Mouse (Mus musculus) heart, adult 9 months (tissue): ENCODE results near the gene R3hdm4.
A peak's percentile ranks its signal among the peaks of the same experiment; 100 is the strongest.
"Not testable (repeated sequence)": the region's sequence is repeated elsewhere in the genome, so short reads cannot be mapped to it uniquely, and the experiment has no call there.

Source experiments
- DNase-seq, 2 experiments: peaks; one replicate each; pipeline ENCODE4 v3.0.0; 2022; ENCODE audit warnings: low spot score in 2 of 2

The R3hdm4 gene

GRCm38 (mm10) chr10:79897316-79898245, 23.4 kb downstream of the R3hdm4 start:
- DNase-seq: no peak

GRCm38 (mm10) chr10:79896814-79897213, 24.2 kb downstream of the R3hdm4 start:
- no peak for DNase-seq

DNA sequence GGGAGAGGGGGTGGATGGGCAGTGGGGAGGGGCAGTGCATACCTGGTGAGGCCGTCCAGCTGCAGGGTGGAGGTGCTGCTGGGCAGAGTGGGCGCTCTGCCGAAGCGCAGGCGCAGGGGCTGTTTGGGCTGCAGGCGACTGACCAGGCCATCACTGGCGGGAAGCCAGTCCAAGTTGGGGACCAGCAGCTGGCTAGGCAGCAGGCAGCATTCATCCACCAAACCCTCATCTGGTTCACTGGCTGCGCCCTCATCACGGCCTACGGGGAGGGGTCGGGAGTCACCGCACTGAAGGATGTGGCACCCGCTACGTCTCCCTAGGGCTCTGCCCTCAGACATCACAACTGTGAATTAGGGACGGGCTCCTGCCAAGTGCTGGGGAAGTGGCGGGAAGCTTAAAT, 24.7 kb downstream of the R3hdm4 start:
- no peak for DNase-seq

- DNase-seq: peak; percentile 49 to 68
These were observed 28.4 kb downstream of the R3hdm4 start for GRCm38 (mm10) chr10:79892451-79893118.

GRCm38 (mm10) chr10:79890670-79891069, 30.3 kb downstream of the R3hdm4 start, which contains the start of gene Cfd:
Cfd (plus strand) TSS chr10:79890853.
- DNase-seq: no peak

- no peak for DNase-seq
These were observed 31.6 kb downstream of the R3hdm4 start for GRCm38 (mm10) chr10:79889386-79889785.

GRCm38 (mm10) chr10:79886611-79887010, 34.4 kb downstream of the R3hdm4 start:
- DNase-seq: no peak

DNA sequence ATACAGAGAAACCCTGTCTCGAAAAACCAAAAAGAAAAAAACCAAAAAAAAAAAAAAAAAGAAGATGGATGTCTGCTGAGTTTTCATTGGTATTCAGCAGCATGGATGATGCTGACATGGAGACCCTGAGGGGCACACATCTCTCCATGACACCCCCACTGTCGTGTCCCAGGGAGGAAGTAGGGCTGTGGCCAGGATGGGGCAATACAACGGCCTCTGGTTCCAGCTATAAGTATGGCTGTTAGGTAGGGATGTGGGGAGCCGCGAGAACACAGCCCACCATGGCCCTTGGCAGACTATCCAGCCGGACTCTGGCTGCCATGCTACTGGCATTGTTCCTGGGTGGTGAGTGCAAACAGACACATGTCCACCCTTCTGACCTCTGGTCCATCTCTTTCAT, 35.0 kb downstream of the R3hdm4 start, which contains the start of gene Elane:
Gene Elane (plus strand): TSS at position 194 of the 400 bp plus-strand sequence.
- no peak for DNase-seq

DNA sequence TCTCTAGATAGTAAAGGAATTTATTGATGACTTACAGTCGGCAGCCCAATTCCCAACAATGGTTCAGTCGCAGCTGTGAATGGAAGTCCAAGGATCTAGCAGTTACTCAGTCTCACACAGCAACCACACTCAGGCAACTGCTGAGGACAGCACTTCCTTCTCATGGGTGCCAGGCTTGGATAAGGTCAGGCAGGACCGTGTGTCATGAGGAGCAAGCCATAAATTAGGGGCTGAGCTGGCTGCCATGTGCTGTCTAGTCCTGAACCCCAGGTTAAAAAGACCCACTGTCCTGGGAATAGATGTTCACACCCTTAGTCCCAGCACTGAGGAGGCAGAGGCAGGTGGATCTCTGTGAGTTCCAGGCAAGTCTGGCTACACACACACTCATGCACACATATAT, 36.1 kb downstream of the R3hdm4 start:
- not testable (repeated sequence) for DNase-seq

DNA sequence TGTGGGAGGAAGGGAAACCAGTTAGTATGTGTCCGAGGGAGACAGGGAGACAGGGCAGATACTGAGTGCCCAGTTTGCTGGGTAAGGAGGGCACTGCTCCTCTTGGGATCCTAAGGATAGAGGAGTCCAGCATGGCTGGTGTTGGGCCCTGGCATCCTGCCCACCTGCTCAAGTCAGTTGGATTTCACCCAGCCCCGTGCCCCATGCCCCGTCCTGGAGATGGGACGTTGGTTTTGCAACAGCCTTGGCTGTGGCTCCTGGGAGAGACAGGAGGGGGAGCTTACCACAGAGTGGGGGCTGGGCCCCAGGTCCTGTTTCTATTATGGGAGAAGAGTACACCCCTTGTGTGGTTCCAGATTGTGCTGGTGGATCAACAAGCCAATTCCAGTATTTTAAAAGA, 36.6 kb downstream of the R3hdm4 start:
- DNase-seq: peak; percentile 49 to 77

- peak; percentile 47 to 77 for DNase-seq
These were observed 37.5 kb downstream of the R3hdm4 start for GRCm38 (mm10) chr10:79883297-79884084.

DNA sequence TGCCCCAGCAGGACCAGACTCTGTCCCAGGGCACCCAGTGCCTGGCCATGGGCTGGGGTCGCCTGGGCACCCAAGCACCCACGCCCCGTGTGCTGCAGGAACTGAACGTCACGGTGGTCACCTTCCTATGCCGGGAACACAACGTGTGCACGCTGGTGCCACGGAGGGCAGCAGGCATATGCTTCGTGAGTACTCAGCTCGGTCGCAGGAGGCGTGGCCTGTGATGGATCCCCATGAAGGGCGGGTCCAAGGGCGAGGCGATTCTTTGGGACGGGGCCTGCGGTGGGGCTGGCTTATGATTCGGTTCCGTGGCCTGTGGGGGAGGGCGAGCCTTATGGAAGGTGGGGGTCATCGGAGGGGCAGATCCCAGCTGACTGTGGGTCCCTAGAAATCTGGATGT, 39.0 kb downstream of the R3hdm4 start:
- no peak for DNase-seq

GRCm38 (mm10) chr10:79880721-79881120, 40.3 kb downstream of the R3hdm4 start:
- no peak for DNase-seq

DNA sequence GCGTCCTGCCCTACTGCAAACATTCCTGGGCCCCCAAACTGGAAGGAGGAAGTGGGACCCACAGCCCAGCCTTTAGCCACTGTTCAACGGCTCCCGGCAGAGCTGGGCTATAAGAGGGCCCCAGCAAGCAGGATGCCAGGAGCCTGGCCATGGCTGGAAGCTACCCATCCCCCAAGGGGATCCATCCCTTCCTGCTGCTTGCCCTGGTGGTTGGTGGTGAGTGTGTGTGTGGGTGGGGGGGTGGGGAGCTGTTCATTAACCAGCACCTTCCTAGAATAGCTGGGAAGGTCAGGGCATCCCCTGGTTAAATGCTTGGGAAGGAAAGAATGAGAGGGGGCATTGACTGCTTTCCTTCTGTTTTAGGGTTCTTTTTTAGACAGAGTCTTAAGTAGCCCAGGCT, 41.5 kb downstream of the R3hdm4 start:
- no peak for DNase-seq

GRCm38 (mm10) chr10:79877757-79878156, 43.3 kb downstream of the R3hdm4 start:
- peak; percentile 73 to 75 for DNase-seq

DNA sequence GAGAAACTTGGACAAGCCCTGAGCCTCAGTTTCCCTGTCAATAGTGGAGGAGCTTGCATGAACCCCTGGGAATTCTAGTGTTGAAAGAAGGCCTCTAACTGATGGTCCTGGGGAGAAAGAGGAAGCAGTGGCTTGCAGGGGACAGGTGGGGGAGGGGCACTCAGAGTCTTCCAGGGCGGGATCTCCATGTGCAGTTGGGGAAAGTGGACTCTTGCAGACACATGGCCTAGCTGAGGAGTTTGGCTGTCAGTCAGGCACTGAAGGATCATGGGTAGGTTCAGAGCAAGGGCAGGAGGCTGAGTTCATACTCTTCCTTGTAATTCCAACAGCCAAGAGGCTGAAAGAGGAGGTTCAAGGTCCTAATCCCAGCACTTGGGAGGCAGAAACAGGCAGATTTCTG, 43.8 kb downstream of the R3hdm4 start:
- DNase-seq: no peak

DNA sequence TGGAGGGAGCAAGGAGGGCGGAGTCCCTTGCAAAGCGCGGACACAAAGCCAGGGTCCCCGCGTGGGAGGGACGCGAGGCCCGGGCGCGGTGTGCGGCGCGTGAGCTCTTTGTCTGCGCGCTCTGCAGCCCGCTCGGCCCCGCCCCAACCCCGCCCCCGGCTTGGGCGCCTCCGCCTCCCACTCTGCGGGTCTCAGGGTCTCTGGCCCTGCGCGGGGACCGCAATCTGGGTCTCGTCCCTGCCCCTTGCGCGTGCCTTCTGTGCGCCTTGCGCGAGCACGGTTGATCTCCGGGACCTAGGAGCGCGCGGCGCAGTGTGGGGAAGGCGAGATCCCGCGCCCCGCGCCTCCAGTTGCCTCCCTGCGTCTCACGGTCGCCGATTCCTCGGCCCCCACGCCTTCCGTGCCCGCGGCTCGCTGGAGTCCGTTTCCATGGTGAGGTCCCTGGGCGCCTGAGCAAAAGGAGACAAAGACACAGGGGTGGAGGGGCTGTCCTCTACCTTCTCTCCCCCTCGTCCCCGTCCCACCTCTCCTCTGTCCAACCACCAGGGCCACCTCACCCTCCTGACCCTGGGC, 46.6 kb downstream of the R3hdm4 start, which contains the start of the genes Prtn3 and Plppr3:
Gene Prtn3 (plus strand): TSS at position 187 of the 573 bp plus-strand sequence.
Gene Plppr3 (minus strand): TSS at position 345 of the 573 bp plus-strand sequence.
- no peak for DNase-seq

GRCm38 (mm10) chr10:79873715-79874289, 47.2 kb downstream of the R3hdm4 start:
- no peak for DNase-seq

DNA sequence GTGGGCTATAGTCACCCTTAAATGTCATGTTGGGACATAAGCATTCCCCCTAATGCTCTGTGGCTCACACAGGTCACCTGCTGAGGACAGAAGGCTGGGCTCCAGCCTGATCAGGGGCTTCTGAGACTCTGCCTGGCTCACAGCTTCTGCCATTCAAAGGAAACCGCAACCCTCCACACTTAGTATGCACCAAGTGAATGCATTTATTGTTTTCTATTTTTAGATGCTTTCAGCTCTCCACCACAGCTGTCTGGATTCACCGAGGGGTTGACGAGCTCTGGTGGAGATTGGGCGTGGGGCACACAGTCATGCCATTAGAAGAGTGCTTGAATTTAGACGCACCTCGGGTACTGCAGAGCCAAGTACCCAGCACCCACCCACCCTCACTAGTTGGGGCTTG, 47.7 kb downstream of the R3hdm4 start:
- no peak for DNase-seq

GRCm38 (mm10) chr10:79872862-79873261, 48.1 kb downstream of the R3hdm4 start:
- DNase-seq: no peak

DNA sequence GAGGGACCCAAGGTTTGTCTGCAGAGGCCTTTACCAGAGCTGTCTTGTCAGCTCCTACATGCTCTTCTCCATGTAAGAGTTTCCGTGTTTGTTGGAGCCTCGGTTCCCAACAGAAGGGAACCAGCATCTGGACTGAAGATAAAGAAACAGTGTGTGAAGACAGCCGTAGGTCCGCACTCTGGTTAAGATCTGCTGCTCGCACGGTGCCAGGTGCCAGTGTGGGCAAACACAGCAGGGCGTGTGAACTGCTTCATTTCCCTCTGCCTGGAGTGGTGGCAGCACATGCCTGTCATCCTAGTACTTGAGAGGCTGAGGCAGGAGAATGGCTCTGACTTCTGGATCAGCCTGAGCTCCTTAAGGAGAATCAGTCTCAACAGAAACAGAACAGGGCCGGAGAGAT, 49.2 kb downstream of the R3hdm4 start:
- DNase-seq: no peak
